Mouse (Mus musculus) forebrain, embryonic 16.5 days (tissue): ENCODE results near the gene Blnk. TPM values are rescaled to one million over a fixed set of nuclear protein-coding genes. Genes with fewer than 3 reads are reported as not detected.

ENCODE experiments used
- ATAC-seq: fragments of 200-750 bp; cut with Nextera tagmentation; 2 replicates; pipeline ENCODE4 v1.8.0; 2017; ENCODE audit warnings: mild to moderate bottlenecking, moderate library complexity
- H3K27ac ChIP-seq: fragments of 300-500 bp; sonication (generic); 2 replicates; pipeline ENCODE4 v1.5.1; 2014; ENCODE audit warnings: low read length, control low read depth
- H3K27me3 ChIP-seq: fragments of 300-500 bp; sonication (generic); replicated peaks from 2 replicates; pipeline ENCODE4 v1.6.1; 2014; ENCODE audit warnings: low read length; ENCODE audit not compliant: control insufficient read depth, insufficient read depth
- H3K36me3 ChIP-seq: fragments of 300-500 bp; sonication (generic); 2 replicates; pipeline ENCODE4 v1.6.1; 2014; ENCODE audit not compliant: control insufficient read depth, insufficient read depth
- H3K4me1 ChIP-seq: fragments of 300-500 bp; sonication (generic); replicated peaks from 2 replicates; pipeline ENCODE4 v1.6.1; 2014; ENCODE audit warnings: low read length; ENCODE audit not compliant: control insufficient read depth, insufficient read depth
- H3K4me2 ChIP-seq: fragments of 300-500 bp; sonication (generic); 2 replicates; pipeline ENCODE4 v1.6.1; 2014; ENCODE audit warnings: mild to moderate bottlenecking, low read length, control low read depth
- H3K4me3 ChIP-seq: fragments of 300-500 bp; sonication (generic); replicated peaks from 2 replicates; pipeline ENCODE4 v1.5.1; 2014; ENCODE audit warnings: mild to moderate bottlenecking, low read length, control low read depth
- H3K9ac ChIP-seq: fragments of 300-500 bp; sonication (generic); replicated peaks from 2 replicates; pipeline ENCODE4 v1.6.1; 2014; ENCODE audit warnings: low read depth, low read length, control low read depth
- H3K9me3 ChIP-seq: fragments of 300-500 bp; sonication (generic); 2 replicates; pipeline ENCODE4 v1.6.1; 2016; ENCODE audit warnings: low read length; ENCODE audit not compliant: control insufficient read depth
- WGBS: fragments of 180-500 bp; shearing (Covaris S2); extraction: QIAGEN DNeasy Blood & Tissue Kit; methylation state at CpG from one replicate; pipeline ENCODE4 v1.1.7; 2014; 5-methylcytosine and 5-hydroxymethylcytosine counted together
- polyA plus RNA-seq: library from polyadenylated mRNA; unstranded; fragments of >200 nt; fragmentation: Nextera tagmentation; extraction: Ambion mirVana; gene quantifications from 2 replicates; pipeline ENCODE4 v1.2.1, GENCODE M21; 2015

Blnk gene
- polyA plus RNA-seq, 1 experiment from 2014 or later: 0.56 TPM

GRCm38 (mm10) chr19:40946937-40947577 is 47.3 kb downstream of the Blnk start:
- Histone ChIP-seq H3K4me3 (no peak overlapping the region), H3K9me3 (no peaks in the 10 kb centered on the region), H3K4me1 (no peaks in the 10 kb centered on the region), H3K27me3 (no peaks in the 10 kb centered on the region), H3K36me3 (no peaks in the 10 kb centered on the region), H3K4me2 (no peak overlapping the region), H3K27ac (no peak overlapping the region), H3K9ac (no peak overlapping the region)
- 84% methylated on average over 4 of the region's 4 CpGs for WGBS
- ATAC-seq: no peak

GRCm38 (mm10) chr19:40943552-40943951 is 50.8 kb downstream of the Blnk start:
- Histone ChIP-seq H3K36me3 (no peaks in the 10 kb centered on the region), H3K4me3 (no peak overlapping the region), H3K9me3 (0 out of 2 replicates have a peak, but pooled peaks cover 3% of the 10 kb centered on the region), H3K27ac (no peak overlapping the region), H3K27me3 (no peaks in the 10 kb centered on the region), H3K4me2 (no peak overlapping the region), H3K4me1 (no peaks in the 10 kb centered on the region), H3K9ac (no peak overlapping the region)
- ATAC-seq: no peak
- WGBS: 88% methylated on average over 7 of the region's 7 CpGs

GRCm38 (mm10) chr19:40936038-40936437 is 58.3 kb downstream of the Blnk start:
- Histone ChIP-seq H3K9ac (no peak overlapping the region), H3K27me3 (no peaks in the 10 kb centered on the region), H3K4me2 (no peak overlapping the region), H3K4me3 (no peak overlapping the region), H3K36me3 (no peaks in the 10 kb centered on the region), H3K9me3 (0 out of 2 replicates have a peak, but pooled peaks cover 3% of the 10 kb centered on the region), H3K27ac (no peak overlapping the region), H3K4me1 (no peaks in the 10 kb centered on the region)
- no peak for ATAC-seq
- WGBS: 34% methylated on average over 5 of the region's 5 CpGs

GRCm38 (mm10) chr19:40935376-40935775 is 59.0 kb downstream of the Blnk start:
- H3K27ac ChIP-seq: no peak overlapping the region
- 44% methylated on average over 8 of the region's 8 CpGs for WGBS
- 0 out of 2 replicates have a peak, but pooled peaks cover 3% of the 10 kb centered on the region for H3K9me3 ChIP-seq
- no peaks in the 10 kb centered on the region for H3K36me3 ChIP-seq
- no peaks in the 10 kb centered on the region for H3K4me1 ChIP-seq
- no peak overlapping the region for H3K4me2 ChIP-seq
- H3K4me3 ChIP-seq: no peak overlapping the region
- no peaks in the 10 kb centered on the region for H3K27me3 ChIP-seq
- no peak overlapping the region for H3K9ac ChIP-seq
- ATAC-seq: no peak

GRCm38 (mm10) chr19:40931581-40932369 is 62.6 kb downstream of the Blnk start:
- H3K36me3 ChIP-seq: no peaks in the 10 kb centered on the region
- no peaks in the 10 kb centered on the region for H3K9me3 ChIP-seq
- WGBS: 57% methylated on average over 9 of the region's 9 CpGs
- no peaks in the 10 kb centered on the region for H3K4me1 ChIP-seq
- no peak overlapping the region for H3K9ac ChIP-seq
- no peak overlapping the region for H3K27ac ChIP-seq
- no peaks in the 10 kb centered on the region for H3K27me3 ChIP-seq
- H3K4me2 ChIP-seq: no peak overlapping the region
- ATAC-seq: no peak
- H3K4me3 ChIP-seq: no peak overlapping the region

- WGBS: 1% methylated on average over 6 of the region's 6 CpGs
- Histone ChIP-seq H3K9me3 (peaks cover 5% of the 10 kb centered on the region; the same call in 1 of the 2 replicates), H3K4me1 (peaks cover 4% of the 10 kb centered on the region), H3K4me2 (peak overlapping the region; percentile 69), H3K27ac (peak overlapping the region; percentile 93), H3K27me3 (peaks cover 21% of the 10 kb centered on the region), H3K4me3 (peak overlapping the region; percentile 84), H3K9ac (peak overlapping the region; percentile 78), H3K36me3 (no peaks in the 10 kb centered on the region)
- ATAC-seq: no peak
These were observed 99.0 kb downstream of the Blnk start for GRCm38 (mm10) chr19:40895393-40895703.

- peak; percentile 96 for ATAC-seq
- H3K9me3 ChIP-seq: peaks cover 5% of the 10 kb centered on the region; the same call in 1 of the 2 replicates
- H3K27ac ChIP-seq: peak within 1 kb of the TSS; percentile 93
- H3K4me2 ChIP-seq: peak within 1 kb of the TSS; percentile 69
- peaks cover 25% of the 10 kb centered on the region for H3K27me3 ChIP-seq
- WGBS: under 1% methylated on average over 80 of the region's 89 CpGs
- H3K36me3 ChIP-seq: no peaks in the 10 kb centered on the region
- H3K4me3 ChIP-seq: peak within 1 kb of the TSS; percentile 84
- peaks cover 4% of the 10 kb centered on the region for H3K4me1 ChIP-seq
- H3K9ac ChIP-seq: peak within 1 kb of the TSS; percentile 78
These were observed 99.6 kb downstream of the Blnk start, which contains the start of gene Zfp518a for GRCm38 (mm10) chr19:40894519-40895392. Gene Zfp518a, plus strand, starts transcription at chr19:40894705.

GRCm38 (mm10) chr19:40894071-40894506 is 100.2 kb downstream of the Blnk start:
- H3K4me1 ChIP-seq: peaks cover 4% of the 10 kb centered on the region
- H3K36me3 ChIP-seq: no peaks in the 10 kb centered on the region
- peaks cover 28% of the 10 kb centered on the region for H3K27me3 ChIP-seq
- peak; percentile 39; the same call in 1 of the 2 replicates for ATAC-seq
- H3K4me2 ChIP-seq: peak overlapping the region; percentile 69
- peak overlapping the region; percentile 78 for H3K9ac ChIP-seq
- peak overlapping the region; percentile 93 for H3K27ac ChIP-seq
- WGBS: 45% methylated on average over 21 of the region's 21 CpGs
- peaks cover 5% of the 10 kb centered on the region; the same call in 1 of the 2 replicates for H3K9me3 ChIP-seq
- H3K4me3 ChIP-seq: peak overlapping the region; percentile 84

- H3K4me3 ChIP-seq: no peak overlapping the region
- no peaks in the 10 kb centered on the region for H3K4me1 ChIP-seq
- 83% methylated on average over 1 of the region's 1 CpGs for WGBS
These were observed 105.4 kb downstream of the Blnk start for GRCm38 (mm10) chr19:40888887-40889286.

More at GRCm38 (mm10) chr19:40888887-40889286, 105.4 kb downstream of the Blnk start:
- no peak overlapping the region for H3K27ac ChIP-seq
- H3K4me2 ChIP-seq: no peak overlapping the region
- ATAC-seq: no peak
- H3K9me3 ChIP-seq: peaks cover 3% of the 10 kb centered on the region; the same call in 1 of the 2 replicates
- no peak overlapping the region for H3K9ac ChIP-seq
- no peaks in the 10 kb centered on the region for H3K36me3 ChIP-seq
- peaks cover 53% of the 10 kb centered on the region for H3K27me3 ChIP-seq
